ENCODE assay signal across 8 mouse cellular contexts in the genomic region with DNA sequence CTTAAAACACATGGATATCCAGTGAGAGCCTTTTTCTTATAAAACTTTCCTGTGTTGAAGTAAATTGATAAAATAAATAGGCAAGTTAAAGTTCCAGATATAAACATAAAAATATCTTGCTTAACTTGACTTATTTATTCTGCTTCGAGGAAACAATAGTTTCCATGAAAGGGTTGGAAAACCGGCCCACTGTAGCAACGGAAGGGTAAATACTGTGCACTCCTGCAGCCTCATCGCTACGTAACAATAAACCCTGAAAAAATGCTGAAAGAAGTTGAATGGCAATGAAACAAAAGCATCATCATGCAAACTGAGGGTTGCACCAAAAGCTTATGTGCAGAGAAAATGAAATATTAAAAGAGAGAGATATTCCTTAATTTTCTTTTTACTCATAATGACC.
DNase-seq lines count a peak whose midpoint lies in the region; ATAC-seq and TF ChIP-seq lines count a peak whose summit lies in the region.

No protein-coding gene starts in this region.

- no peak overlapping the region for H3K9ac ChIP-seq in kidney, embryonic 15.5 days
- H3K9ac ChIP-seq in intestine, embryonic 15.5 days, result no peak overlapping the region
- H3K9ac ChIP-seq in midbrain, postnatal 0 days (replicated peaks; ENCODE audit: low read length, poor library complexity, severe bottlenecking), result peak overlapping the region; percentile 36; the same call in 1 of the 2 replicates

- ATAC-seq in kidney, embryonic 15.5 days (replicated peaks; ENCODE audit: low FRiP score), result no peak
- no peak for ATAC-seq in intestine, embryonic 15.5 days
- ATAC-seq in midbrain, postnatal 0 days (ENCODE audit: low FRiP score), result no peak

- 56% methylated on average over 5 of the region's 5 CpGs for WGBS in kidney, embryonic 15.5 days
- 30% methylated on average over 5 of the region's 5 CpGs for WGBS in intestine, embryonic 15.5 days
- 37% methylated on average over 5 of the region's 5 CpGs for WGBS in midbrain, postnatal 0 days

- no peaks in the 10 kb centered on the region for H3K9me3 ChIP-seq in kidney, embryonic 15.5 days (replicated peaks)
- no peaks in the 10 kb centered on the region for H3K9me3 ChIP-seq in intestine, embryonic 15.5 days
- H3K9me3 ChIP-seq in midbrain, postnatal 0 days (ENCODE audit: low read length), result no peaks in the 10 kb centered on the region

- H3K4me3 ChIP-seq in kidney, embryonic 15.5 days (replicated peaks), result peak overlapping the region; percentile 31
- peak overlapping the region; percentile 34 for H3K4me3 ChIP-seq in embryonic fibroblast, embryonic 13.5 days (ENCODE audit: insufficient read depth, low read length)
- peak overlapping the region; percentile 21; the same call in 1 of the 2 replicates for H3K4me3 ChIP-seq in intestine, embryonic 15.5 days (replicated peaks)
- peak overlapping the region; percentile 69 for H3K4me3 ChIP-seq in midbrain, postnatal 0 days (ENCODE audit: low read depth, low read length)

- no peak for DNase-seq in kidney, adult 11 months
- DNase-seq in midbrain, postnatal 0 days (ENCODE audit: low spot score), result no peak
- no peak for DNase-seq in urinary bladder, postnatal 10 days (ENCODE audit: low spot score)
- DNase-seq in urinary bladder, adult 2 months (ENCODE audit: low spot score), result no peak
- DNase-seq in adrenal gland, adult 2 months, result no peak

- peak overlapping the region; percentile 96 for H3K4me2 ChIP-seq in kidney, embryonic 15.5 days
- H3K4me2 ChIP-seq in intestine, embryonic 15.5 days (replicated peaks), result peak overlapping the region; percentile 97
- peak overlapping the region; percentile 40 for H3K4me2 ChIP-seq in midbrain, postnatal 0 days (ENCODE audit: low read depth, low read length, poor library complexity, severe bottlenecking)

- H3K4me1 ChIP-seq in kidney, embryonic 15.5 days, result peaks cover 18% of the 10 kb centered on the region
- H3K4me1 ChIP-seq in embryonic fibroblast, embryonic 13.5 days (ENCODE audit: control insufficient read depth, insufficient read depth, low read length), result peaks cover 5% of the 10 kb centered on the region; the same call in 1 of the 2 replicates
- peaks cover 9% of the 10 kb centered on the region; the same call in 1 of the 2 replicates for H3K4me1 ChIP-seq in intestine, embryonic 15.5 days (replicated peaks)
- no peaks in the 10 kb centered on the region for H3K4me1 ChIP-seq in midbrain, postnatal 0 days (ENCODE audit: insufficient read depth, low read length)

- H3K36me3 ChIP-seq in kidney, embryonic 15.5 days, result peaks cover 15% of the 10 kb centered on the region
- H3K36me3 ChIP-seq in intestine, embryonic 15.5 days, result 0 out of 2 replicates have a peak, but pooled peaks cover 4% of the 10 kb centered on the region
- no peaks in the 10 kb centered on the region for H3K36me3 ChIP-seq in midbrain, postnatal 0 days (ENCODE audit: insufficient read depth, low read length)

- TF ChIP-seq CTCF in embryonic fibroblast, embryonic 13.5 days (IDR thresholded peaks at IDR 0.05; ENCODE audit: borderline replicate concordance, insufficient read depth, low read length), result no peak
- TF ChIP-seq CTCF in midbrain, postnatal 0 days (IDR thresholded peaks at IDR 0.05), result no peak

- no peak for TF ChIP-seq POLR2A in embryonic fibroblast, embryonic 13.5 days (IDR thresholded peaks at IDR 0.05; ENCODE audit: low read depth, low read length)

- no peak overlapping the region for H3K27ac ChIP-seq in kidney, embryonic 15.5 days
- no peak overlapping the region for H3K27ac ChIP-seq in embryonic fibroblast, embryonic 13.5 days (ENCODE audit: insufficient read depth, low read length)
- H3K27ac ChIP-seq in intestine, embryonic 15.5 days, result no peak overlapping the region
- H3K27ac ChIP-seq in midbrain, postnatal 0 days (ENCODE audit: low read depth, low read length), result no peak overlapping the region

- peaks cover 39% of the 10 kb centered on the region for H3K27me3 ChIP-seq in kidney, embryonic 15.5 days
- H3K27me3 ChIP-seq in intestine, embryonic 15.5 days (replicated peaks), result no peaks in the 10 kb centered on the region
- H3K27me3 ChIP-seq in midbrain, postnatal 0 days (ENCODE audit: insufficient read depth, low read length), result no peaks in the 10 kb centered on the region

Comparison
In these comparisons a context has a peak if more than half of its experiments do, and no peak if none do; other contexts are left out.
1. H3K4me2 ChIP-seq: peak in every context shown above with its lines; median percentile 97 in intestine, embryonic 15.5 days; 96 in kidney, embryonic 15.5 days; 40 in midbrain, postnatal 0 days.